Mouse (Mus musculus): ENCODE measurements around the gene Ctf2.

GRCm38 (mm10) chr7:127771262-127771661, 39.3 kb upstream of the Ctf2 start:
- TF ChIP-seq POLR2A (IDR thresholded peaks at IDR 0.05; ENCODE audit: extremely low read depth, insufficient read depth, low read length) (no peak), CTCF (IDR thresholded peaks at IDR 0.05; ENCODE audit: low read depth, low read length) (no peak)
